Mouse (Mus musculus) hindbrain, embryonic 16.5 days (tissue): ENCODE measurements at regions not wholly inside any gene's neighbourhood (a gene's known extent, or its start where the extent isn't known, plus 50 kb on each side); places are given as distances from the start of the nearest gene placed in this dataset.

ENCODE experiments used
- ATAC-seq: fragments of 200-750 bp; cut with Nextera tagmentation; 2 replicates; pipeline ENCODE4 v1.8.0; 2017; ENCODE audit warnings: moderate TSS enrichment, moderate library complexity
- H3K27ac ChIP-seq: fragments of 300-500 bp; sonication (generic); 2 replicates; pipeline ENCODE4 v1.5.1; 2014; ENCODE audit warnings: low read depth, mild to moderate bottlenecking, control low read depth, low read length, moderate library complexity
- H3K27me3 ChIP-seq: fragments of 300-500 bp; sonication (generic); replicated peaks from 2 replicates; pipeline ENCODE4 v1.6.1; 2014; ENCODE audit warnings: low read length; ENCODE audit not compliant: control insufficient read depth, insufficient read depth
- H3K36me3 ChIP-seq: fragments of 300-500 bp; sonication (generic); 2 replicates; pipeline ENCODE4 v1.6.1; 2014; ENCODE audit warnings: mild to moderate bottlenecking, low read length, moderate library complexity, mixed read lengths; ENCODE audit not compliant: control insufficient read depth, insufficient read depth
- H3K4me1 ChIP-seq: fragments of 300-500 bp; sonication (generic); 2 replicates; pipeline ENCODE4 v1.6.1; 2014; ENCODE audit warnings: low read depth, low read length; ENCODE audit not compliant: control insufficient read depth, insufficient read depth
- H3K4me2 ChIP-seq: fragments of 300-500 bp; sonication (generic); 2 replicates; pipeline ENCODE4 v1.6.1; 2014; ENCODE audit warnings: mild to moderate bottlenecking, low read length, control low read depth, moderate library complexity
- H3K4me3 ChIP-seq: fragments of 300-500 bp; sonication (generic); 2 replicates; pipeline ENCODE4 v1.5.1; 2014; ENCODE audit warnings: mild to moderate bottlenecking, low read length, control low read depth, moderate library complexity
- H3K9ac ChIP-seq: fragments of 300-500 bp; sonication (generic); 2 replicates; pipeline ENCODE4 v1.6.1; 2014; ENCODE audit warnings: low read depth, mild to moderate bottlenecking, control low read depth, low read length, moderate library complexity
- H3K9me3 ChIP-seq: fragments of 300-500 bp; sonication (generic); 2 replicates; pipeline ENCODE4 v1.6.1; 2014; ENCODE audit warnings: mild to moderate bottlenecking, low read length, moderate library complexity; ENCODE audit not compliant: control insufficient read depth
- WGBS: fragments of 180-500 bp; shearing (Covaris S2); extraction: QIAGEN DNeasy Blood & Tissue Kit; methylation state at CpG from one replicate; pipeline ENCODE4 v1.1.7; 2014; 5-methylcytosine and 5-hydroxymethylcytosine counted together

DNA sequence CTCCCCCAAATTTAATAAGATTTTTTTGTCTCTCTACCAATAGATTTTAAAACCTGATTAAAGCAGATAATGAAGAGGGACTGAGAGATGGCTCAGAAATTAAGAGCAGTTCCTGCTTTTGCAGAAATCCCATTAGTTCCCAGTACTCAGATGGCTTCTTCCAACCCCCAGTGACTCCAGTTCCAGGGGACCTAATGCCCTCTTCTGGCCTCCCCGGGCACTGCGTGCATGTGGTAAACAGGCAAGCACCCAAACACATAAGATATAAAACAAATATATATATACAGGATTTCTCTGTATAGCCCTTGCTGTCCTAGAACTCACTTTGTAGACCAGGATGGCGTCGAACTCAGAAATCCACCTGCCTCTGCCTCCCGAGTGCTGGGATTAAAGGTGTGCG lies 163.9 kb upstream of the Dkk2 start:
- WGBS: 89% methylated on average over 6 of the region's 6 CpGs
- Histone ChIP-seq H3K36me3 (no peaks in the 10 kb centered on the region), H3K27me3 (no peaks in the 10 kb centered on the region), H3K27ac (no peak overlapping the region), H3K9me3 (peaks cover 3% of the 10 kb centered on the region; the same call in 1 of the 2 replicates), H3K4me3 (no peak overlapping the region), H3K9ac (no peak overlapping the region), H3K4me1 (no peaks in the 10 kb centered on the region), H3K4me2 (no peak overlapping the region)
- ATAC-seq: no peak

DNA sequence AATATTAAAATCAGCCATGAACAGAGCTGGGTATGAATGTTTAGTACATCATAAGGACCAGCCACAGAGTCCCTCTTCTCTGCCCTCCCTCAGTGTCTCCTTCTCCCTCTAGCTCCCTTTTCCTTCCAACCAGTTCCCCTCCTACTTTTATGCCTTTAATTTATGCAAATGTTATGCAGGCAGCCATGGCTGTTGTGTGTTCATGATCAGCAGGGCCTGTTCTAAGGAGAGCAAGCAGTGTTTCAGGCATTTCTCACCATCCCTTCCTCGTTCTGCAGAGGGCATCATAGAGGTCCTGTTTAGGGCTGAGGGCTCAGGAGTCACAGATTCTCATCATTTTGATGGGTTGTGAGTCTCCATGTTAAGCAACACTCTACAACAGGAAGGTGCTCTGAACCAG lies 162.4 kb upstream of the Dkk2 start:
- 45% methylated on average over 1 of the region's 1 CpGs for WGBS
- H3K36me3 ChIP-seq: no peaks in the 10 kb centered on the region
- no peak for ATAC-seq

DNA sequence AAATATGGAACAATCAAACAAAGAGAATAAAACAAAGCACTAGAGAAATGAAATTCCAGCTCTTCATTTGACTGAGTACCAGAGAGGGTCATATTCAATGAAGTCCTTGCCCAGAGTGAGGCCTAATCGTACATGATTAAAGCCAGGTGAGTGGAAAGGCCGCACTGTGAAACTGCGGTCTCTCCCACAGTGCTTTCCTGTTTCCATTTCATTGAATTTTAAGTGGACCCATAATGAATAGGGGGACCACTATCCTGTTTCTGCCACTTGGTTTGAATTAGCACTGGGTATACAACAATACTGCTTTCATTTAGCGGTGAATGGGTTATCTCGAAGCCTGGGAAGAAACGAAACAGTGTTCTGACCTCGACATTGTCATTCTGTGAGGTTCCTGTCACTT lies 144.2 kb upstream of the Dkk2 start:
- Histone ChIP-seq H3K9ac (no peak overlapping the region), H3K4me3 (no peak overlapping the region), H3K27me3 (no peaks in the 10 kb centered on the region), H3K9me3 (no peaks in the 10 kb centered on the region), H3K36me3 (no peaks in the 10 kb centered on the region), H3K27ac (no peak overlapping the region), H3K4me2 (no peak overlapping the region), H3K4me1 (no peaks in the 10 kb centered on the region)
- WGBS: 62% methylated on average over 7 of the region's 7 CpGs
- ATAC-seq: no peak

More for the DNA sequence above, 162.4 kb upstream of the Dkk2 start:
- no peak overlapping the region for H3K9ac ChIP-seq
- no peak overlapping the region for H3K4me2 ChIP-seq
- no peaks in the 10 kb centered on the region for H3K27me3 ChIP-seq
- H3K9me3 ChIP-seq: peaks cover 3% of the 10 kb centered on the region; the same call in 1 of the 2 replicates
- H3K27ac ChIP-seq: no peak overlapping the region
- no peaks in the 10 kb centered on the region for H3K4me1 ChIP-seq
- no peak overlapping the region for H3K4me3 ChIP-seq

DNA sequence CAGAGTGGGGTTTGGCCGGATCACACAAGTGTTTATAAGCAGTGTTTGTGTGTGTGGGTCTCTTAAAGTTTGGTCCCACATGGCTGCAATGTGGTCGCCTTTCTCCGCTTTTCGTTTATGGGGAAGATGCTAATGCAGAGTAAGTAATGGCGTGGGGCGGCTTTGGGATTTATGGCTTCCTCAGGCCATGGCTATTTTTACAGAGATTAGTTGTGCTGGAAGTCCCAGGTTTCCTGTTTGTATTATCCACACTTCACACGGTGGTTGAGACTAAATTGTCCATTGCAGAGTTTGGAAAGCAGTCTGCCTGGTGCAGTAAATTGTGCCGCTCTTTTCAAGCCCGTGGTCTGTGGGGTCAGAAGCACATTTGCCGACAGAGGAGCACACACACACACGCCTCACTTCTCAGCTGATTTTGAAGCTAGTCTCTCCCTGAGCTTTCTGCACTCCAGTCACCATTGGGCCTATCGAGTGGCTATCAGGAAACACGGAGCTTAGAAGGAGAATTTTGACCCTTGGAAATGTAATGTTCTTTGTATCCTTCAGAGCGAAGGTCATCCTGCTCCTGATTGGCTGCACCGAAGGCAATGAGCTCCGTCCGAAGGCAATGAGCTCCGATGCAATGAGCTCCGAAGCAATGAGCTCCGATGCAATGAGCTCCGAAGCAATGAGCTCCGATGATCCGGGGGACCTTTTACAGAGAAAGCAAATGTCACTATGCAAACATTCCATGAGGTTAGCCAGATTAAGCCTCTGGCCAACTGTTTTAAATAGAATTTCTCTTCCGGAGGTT lies 142.9 kb upstream of the Dkk2 start:
- WGBS: 79% methylated on average over 24 of the region's 24 CpGs
- Histone ChIP-seq H3K4me2 (no peak overlapping the region), H3K9me3 (no peaks in the 10 kb centered on the region), H3K4me3 (no peak overlapping the region), H3K27ac (no peak overlapping the region), H3K27me3 (no peaks in the 10 kb centered on the region), H3K36me3 (no peaks in the 10 kb centered on the region), H3K9ac (no peak overlapping the region), H3K4me1 (no peaks in the 10 kb centered on the region)
- no peak for ATAC-seq

DNA sequence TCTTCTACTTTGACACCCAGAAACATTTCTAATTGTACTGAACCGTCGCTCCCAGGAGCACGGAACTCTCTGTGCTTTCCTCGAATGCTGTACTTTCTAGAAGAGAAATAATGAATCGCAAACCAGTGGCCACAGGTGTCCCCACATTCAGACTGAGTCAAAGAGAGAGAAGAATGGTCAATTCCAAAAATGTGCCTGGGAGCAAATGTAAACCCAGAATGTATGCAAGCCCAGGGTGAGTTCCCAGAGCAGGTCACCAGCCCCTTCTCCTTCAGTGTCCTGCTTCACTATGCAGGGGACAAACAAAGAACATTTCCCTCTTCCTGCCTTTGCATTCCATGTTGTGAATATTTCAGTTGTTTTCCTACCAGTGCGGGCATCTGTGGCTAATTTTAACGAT lies 141.7 kb upstream of the Dkk2 start:
- no peaks in the 10 kb centered on the region for H3K9me3 ChIP-seq
- 89% methylated on average over 7 of the region's 7 CpGs for WGBS
- no peak overlapping the region for H3K9ac ChIP-seq
- no peak overlapping the region for H3K4me2 ChIP-seq
- H3K27ac ChIP-seq: no peak overlapping the region
- no peaks in the 10 kb centered on the region for H3K4me1 ChIP-seq
- H3K4me3 ChIP-seq: no peak overlapping the region
- H3K36me3 ChIP-seq: no peaks in the 10 kb centered on the region
- ATAC-seq: no peak
- H3K27me3 ChIP-seq: no peaks in the 10 kb centered on the region

DNA sequence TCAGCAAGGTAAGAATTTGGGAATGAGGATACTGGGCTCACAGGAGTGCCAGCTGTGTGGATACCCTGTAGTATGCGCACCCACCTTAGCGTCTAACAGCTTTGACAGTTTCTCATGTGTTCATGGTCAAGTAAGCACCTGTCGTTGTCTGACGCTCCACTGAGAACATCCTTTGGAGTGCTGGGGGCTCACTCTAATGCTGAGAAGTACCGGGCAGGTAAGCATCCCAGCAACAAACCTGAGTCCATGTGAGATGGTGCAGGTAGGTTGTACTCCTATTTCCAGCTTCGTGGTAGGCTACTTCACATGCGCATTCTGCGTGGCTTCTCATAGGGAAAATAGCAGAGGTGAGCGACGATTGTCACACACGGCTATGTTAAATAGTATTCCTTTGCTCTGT lies 129.3 kb upstream of the Dkk2 start:
- 96% methylated on average over 11 of the region's 11 CpGs for WGBS
- no peak overlapping the region for H3K27ac ChIP-seq
- no peak overlapping the region for H3K4me3 ChIP-seq
- H3K4me2 ChIP-seq: no peak overlapping the region
- H3K27me3 ChIP-seq: no peaks in the 10 kb centered on the region
- H3K9ac ChIP-seq: no peak overlapping the region
- ATAC-seq: no peak
- no peaks in the 10 kb centered on the region; the same call in 1 of the 2 replicates for H3K9me3 ChIP-seq
- no peaks in the 10 kb centered on the region for H3K4me1 ChIP-seq
- H3K36me3 ChIP-seq: no peaks in the 10 kb centered on the region

DNA sequence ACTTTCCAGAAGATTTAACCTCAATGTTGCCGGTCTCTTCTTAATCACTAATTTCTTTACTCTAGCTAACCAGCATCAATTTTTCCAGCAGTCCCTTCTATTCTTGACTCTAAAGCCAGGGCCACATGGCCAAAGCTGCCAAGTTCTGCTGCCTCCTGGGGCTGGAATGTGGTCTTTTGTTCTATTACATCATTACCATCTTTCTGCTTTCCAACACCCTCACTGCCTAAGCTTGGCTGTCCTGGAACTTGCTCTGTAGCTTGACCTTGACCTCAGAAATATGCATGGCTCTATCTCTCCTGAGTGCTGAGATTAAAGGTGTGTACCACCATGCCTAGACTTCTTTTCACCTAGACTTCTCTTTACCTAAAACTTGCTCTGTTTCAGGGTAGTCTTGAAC lies 124.5 kb upstream of the Dkk2 start:
- WGBS: 98% methylated on average over 1 of the region's 1 CpGs
- Histone ChIP-seq H3K4me3 (no peak overlapping the region), H3K9ac (no peak overlapping the region), H3K4me1 (no peaks in the 10 kb centered on the region), H3K27ac (no peak overlapping the region), H3K4me2 (no peak overlapping the region), H3K9me3 (no peaks in the 10 kb centered on the region; the same call in 1 of the 2 replicates), H3K36me3 (no peaks in the 10 kb centered on the region), H3K27me3 (no peaks in the 10 kb centered on the region)
- ATAC-seq: no peak

DNA sequence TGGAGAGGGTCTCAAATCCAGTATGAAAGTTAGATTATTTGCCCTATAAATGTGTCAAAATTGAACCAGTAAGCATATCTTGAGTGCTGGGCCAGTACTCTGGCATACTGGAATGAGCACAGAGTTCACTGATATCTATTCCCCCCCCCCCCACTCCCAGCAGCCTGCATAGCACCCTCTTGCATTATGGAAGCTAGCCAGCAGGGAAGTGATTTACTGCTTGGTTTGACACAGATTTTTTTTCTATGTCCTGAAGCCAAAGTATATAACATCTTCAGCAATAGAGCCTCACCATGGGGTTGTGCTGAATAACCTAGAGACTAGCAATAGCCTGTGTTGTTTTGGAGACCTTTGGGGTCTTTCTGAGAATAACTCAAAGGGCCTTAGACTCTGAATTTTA lies 123.5 kb upstream of the Dkk2 start:
- no peaks in the 10 kb centered on the region for H3K36me3 ChIP-seq
- no peak for ATAC-seq
- no peak overlapping the region for H3K4me3 ChIP-seq
- H3K4me1 ChIP-seq: no peaks in the 10 kb centered on the region
- H3K9me3 ChIP-seq: no peaks in the 10 kb centered on the region; the same call in 1 of the 2 replicates
- H3K9ac ChIP-seq: no peak overlapping the region
- H3K4me2 ChIP-seq: no peak overlapping the region
- H3K27ac ChIP-seq: no peak overlapping the region
- H3K27me3 ChIP-seq: no peaks in the 10 kb centered on the region

DNA sequence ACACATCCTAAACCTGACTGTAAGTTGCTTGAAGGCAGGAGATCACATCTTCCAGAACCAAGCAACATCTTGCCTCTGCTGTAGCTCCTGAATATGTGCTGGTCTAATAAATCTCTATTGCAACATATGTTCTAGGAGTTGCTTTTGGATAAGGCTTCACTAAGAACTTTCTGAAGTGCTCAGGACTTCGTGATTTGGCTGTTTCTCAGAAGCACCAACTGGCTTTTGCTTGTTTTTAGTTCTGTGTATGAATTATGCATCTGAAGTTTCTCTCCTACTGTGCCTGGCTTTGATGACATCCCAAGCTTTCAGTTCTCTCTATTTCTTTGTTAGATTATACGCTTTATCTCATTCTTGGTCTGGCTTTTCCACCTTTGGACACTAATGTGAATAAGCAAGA lies 122.2 kb upstream of the Dkk2 start:
- Histone ChIP-seq H3K4me3 (no peak overlapping the region), H3K36me3 (no peaks in the 10 kb centered on the region), H3K4me1 (no peaks in the 10 kb centered on the region), H3K27ac (no peak overlapping the region), H3K27me3 (no peaks in the 10 kb centered on the region), H3K9ac (no peak overlapping the region), H3K4me2 (no peak overlapping the region), H3K9me3 (no peaks in the 10 kb centered on the region; the same call in 1 of the 2 replicates)
- no peak for ATAC-seq
- 71% methylated on average over 2 of the region's 2 CpGs for WGBS
